Mouse (Mus musculus) brain, embryonic 14.5 days (tissue): Measurements from ENCODE around the gene Tm9sf1. TPM values are rescaled to one million over a fixed set of nuclear protein-coding genes. Genes with fewer than 3 reads are reported as not detected.

Experiments
- DNase-seq: peaks from one replicate; pipeline ENCODE4 v3.0.0-alpha.2; 2011; ENCODE audit warnings: low read depth
- CTCF ChIP-seq: fragments of 200-500 bp; IDR thresholded peaks from 2 replicates; pipeline ENCODE4 v1.5.1; 2012; ENCODE audit warnings: inconsistent platforms, mild to moderate bottlenecking, moderate library complexity, borderline replicate concordance; ENCODE audit not compliant: insufficient read depth, insufficient read length; ENCODE audit errors: extremely low read depth
- POLR2A ChIP-seq: fragments of 200-500 bp; IDR thresholded peaks from 2 replicates; pipeline ENCODE4 v1.6.1; 2012; ENCODE audit warnings: mild to moderate bottlenecking, inconsistent platforms, borderline replicate concordance; ENCODE audit not compliant: poor library complexity, insufficient read depth, insufficient read length, severe bottlenecking; ENCODE audit errors: extremely low read depth
- polyA plus RNA-seq: library from polyadenylated mRNA; depleted of rRNA; stranded (reverse); fragments of >200 nt; gene quantifications from 2 replicates; pipeline ENCODE4 v1.2.3, GENCODE M21; 2012; rRNA removed

Tm9sf1 gene
- polyA plus RNA-seq: 44.9 and 45.8 TPM in 2 replicates

DNA sequence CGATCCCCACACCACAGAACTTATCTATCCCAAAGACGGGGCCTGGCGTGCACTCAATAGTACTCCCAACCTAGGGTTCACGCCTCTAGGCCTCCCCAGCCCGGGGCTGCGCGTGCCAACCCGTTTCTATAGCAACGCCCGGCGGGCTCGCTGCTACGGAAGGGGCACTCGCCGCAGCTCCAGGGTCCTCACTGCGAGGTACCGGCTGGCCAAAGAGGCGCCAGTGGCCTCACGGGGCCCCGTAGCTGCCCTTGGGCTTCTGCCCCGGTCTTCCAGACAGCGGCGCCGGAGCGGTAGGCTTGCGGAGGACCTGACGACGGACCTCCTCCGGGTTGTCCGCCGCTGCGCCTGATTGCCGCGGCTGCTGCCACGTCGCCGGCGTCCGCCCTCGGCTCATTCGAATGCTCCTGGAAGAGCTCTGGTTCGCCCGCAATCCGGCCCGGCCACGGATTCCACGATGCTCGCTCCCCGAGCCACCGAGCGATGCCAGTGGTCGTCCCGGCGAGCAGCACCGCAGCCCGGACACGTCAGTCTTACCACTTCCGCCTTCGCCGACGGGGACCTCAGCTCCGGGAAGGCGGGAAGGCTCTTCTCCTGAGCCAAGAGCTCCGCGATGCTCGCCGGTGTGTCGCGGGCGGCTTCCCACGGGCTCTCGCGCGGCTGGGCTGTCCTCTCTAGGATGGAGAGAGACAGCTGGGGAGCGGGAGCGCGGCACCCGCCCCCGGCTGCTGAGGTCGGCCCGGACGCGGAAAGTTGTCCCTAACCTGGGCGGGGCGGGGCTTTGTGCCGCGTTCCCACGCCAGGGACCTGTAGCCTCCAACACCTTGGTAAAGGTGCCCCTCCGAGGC lies at the start of gene Tm9sf1:
Gene Tm9sf1, minus strand, starts transcription at position 747 of the 848 bp plus-strand sequence.
- DNase-seq: peak; percentile 95
- TF ChIP-seq CTCF (no peak), POLR2A (peak; percentile 52; the same call in 1 of the 2 replicates)

GRCm38 (mm10) chr14:55689433-55689832 lies 45.8 kb upstream of the Tm9sf1 start:
- TF ChIP-seq CTCF: no peak
- no peak for TF ChIP-seq POLR2A
- DNase-seq: no peak

- DNase-seq: no peak
- TF ChIP-seq CTCF: no peak
- no peak for TF ChIP-seq POLR2A
Observed at GRCm38 (mm10) chr14:55682118-55682493, 38.5 kb upstream of the Tm9sf1 start.

GRCm38 (mm10) chr14:55681160-55682117 lies 37.8 kb upstream of the Tm9sf1 start, which contains the start of gene Tinf2:
Gene Tinf2 (minus strand): TSS chr14:55681820.
- DNase-seq: peak; percentile 99
- TF ChIP-seq CTCF (peak; percentile 88), POLR2A (no peak)

DNA sequence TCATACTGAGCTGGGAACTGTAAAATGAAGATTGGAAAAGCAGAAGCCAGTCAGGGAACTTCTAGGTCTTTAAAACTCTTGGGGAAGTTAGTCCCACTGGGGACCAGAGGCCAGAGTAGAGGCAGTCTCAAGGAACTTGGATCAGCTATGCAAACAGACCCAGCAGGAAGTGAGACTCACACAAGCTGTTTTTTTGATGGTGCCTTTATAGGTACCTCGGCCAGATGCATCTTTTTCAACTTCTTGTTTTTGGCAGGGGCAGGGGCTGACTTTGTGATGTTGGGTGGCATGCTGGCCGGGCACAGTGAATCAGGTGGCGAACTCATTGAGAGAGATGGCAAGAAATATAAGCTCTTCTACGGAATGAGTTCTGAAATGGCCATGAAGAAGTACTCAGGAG lies 34.0 kb upstream of the Tm9sf1 start:
- TF ChIP-seq POLR2A (no peak), CTCF (no peak)
- no peak for DNase-seq

DNA sequence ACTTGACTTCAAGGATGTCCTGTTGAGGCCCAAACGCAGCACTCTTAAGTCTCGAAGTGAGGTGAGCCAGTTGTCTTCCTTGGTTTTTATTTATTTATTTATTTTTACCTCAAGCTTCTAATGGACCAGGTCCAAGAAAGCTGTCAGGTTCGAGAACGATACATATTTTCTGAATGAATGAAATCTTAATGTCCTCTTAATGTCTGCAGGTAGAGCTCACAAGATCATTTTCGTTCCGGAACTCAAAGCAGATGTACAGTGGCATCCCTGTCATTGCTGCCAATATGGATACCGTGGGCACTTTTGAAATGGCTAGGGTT lies 29.1 kb upstream of the Tm9sf1 start:
- no peak for DNase-seq
- TF ChIP-seq POLR2A (no peak), CTCF (no peak)

- DNase-seq: peak; percentile 99
- TF ChIP-seq CTCF (no peak), POLR2A (peak; percentile 30; the same call in 1 of the 2 replicates)
Observed at GRCm38 (mm10) chr14:55671833-55672740, 28.5 kb upstream of the Tm9sf1 start, which contains the start of the genes Gmpr2 and Nedd8. Gene Gmpr2 (plus strand): TSS chr14:55671941. Gene Nedd8 (minus strand): TSS chr14:55672124.

GRCm38 (mm10) chr14:55671486-55671832 lies 27.9 kb upstream of the Tm9sf1 start:
- TF ChIP-seq POLR2A: no peak
- no peak for TF ChIP-seq CTCF
- no peak for DNase-seq

DNA sequence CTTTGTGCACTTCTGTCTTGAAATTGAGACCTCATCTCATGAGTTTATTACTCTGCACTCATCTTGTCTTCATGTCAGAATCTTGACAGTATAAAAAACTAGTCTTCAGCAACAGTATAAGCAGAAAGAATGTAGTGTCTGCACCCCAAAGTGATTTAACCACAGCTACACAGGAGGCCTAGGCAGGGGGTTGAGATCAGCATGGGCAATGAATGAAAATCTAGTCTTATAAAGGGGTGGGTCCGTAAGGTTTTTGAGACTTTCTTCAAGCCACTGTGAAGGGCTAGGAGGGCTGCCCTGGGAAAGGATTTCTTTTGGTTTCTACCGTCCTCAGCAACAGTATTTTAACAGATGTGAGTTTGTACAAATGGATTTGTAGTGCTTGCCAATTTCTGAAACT lies 17.0 kb upstream of the Tm9sf1 start:
- TF ChIP-seq CTCF: no peak
- no peak for DNase-seq

DNA sequence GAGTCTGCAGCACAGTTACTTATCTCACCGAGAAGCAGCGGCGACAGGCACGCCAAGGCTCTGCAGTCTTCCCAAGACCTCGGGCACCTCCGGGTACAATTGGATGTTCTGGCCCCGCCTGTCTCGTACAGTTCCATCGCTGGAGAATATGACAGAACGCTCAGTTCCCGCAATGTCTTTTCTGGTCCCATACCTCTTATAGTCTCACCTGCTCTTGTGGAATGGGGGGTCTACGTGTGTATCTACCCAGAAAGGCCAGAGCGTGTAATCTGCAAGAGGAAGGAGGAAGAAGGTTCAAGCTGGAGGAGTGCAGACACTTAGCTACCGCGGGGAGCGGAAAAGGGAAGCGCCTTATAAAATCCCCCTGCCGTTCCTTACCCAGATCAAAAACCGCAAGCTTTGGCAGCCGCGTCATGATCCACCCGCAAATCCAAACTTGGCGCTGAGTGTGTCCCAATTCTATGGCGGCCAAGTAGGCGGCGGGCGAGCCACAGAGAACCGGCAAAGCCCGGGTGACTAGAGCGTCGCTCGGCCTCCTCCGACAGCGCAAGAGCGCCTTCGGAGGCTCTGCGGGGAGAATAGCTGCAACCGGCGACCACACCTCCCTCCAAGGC lies 16.5 kb upstream of the Tm9sf1 start, which contains the start of gene Mdp1:
Gene Mdp1, minus strand, starts transcription at position 549 of the 614 bp plus-strand sequence.
- peak; percentile 97 for DNase-seq
- peak; percentile 23; the same call in 1 of the 2 replicates for TF ChIP-seq POLR2A
- peak; percentile 66 for TF ChIP-seq CTCF

DNA sequence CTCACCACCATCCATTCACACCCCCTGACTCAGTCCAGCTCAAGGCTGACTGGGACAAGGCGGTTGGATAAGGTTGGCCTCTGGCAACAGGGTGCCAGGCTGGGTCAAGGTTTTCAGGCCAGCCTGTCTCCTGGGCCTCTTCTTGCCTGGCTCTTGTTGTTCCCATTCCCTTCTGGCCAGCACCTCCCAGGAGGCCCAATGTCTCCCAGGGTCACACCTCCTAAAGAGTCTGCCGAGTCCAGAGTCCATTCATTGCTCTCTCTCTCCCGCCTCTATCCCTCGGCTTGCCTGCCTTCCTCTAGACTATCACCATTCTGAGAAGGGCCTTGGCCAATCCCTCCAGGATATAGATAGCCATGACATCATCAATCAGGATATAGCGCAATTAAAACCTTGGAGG lies 14.4 kb upstream of the Tm9sf1 start:
- TF ChIP-seq POLR2A (no peak), CTCF (no peak)
- no peak for DNase-seq
